8 mouse cellular contexts compared by ENCODE assay signal in genomic region chr2:170287301-170287885, GRCm38 (mm10).
A peak's percentile ranks its signal among the peaks of the same experiment; 100 is the strongest.
DNase-seq lines count a peak whose midpoint lies in the region; ATAC-seq and TF ChIP-seq lines count a peak whose summit lies in the region.

No protein-coding gene starts in this region.

- H3K27me3 ChIP-seq in hindbrain, embryonic 16.5 days (replicated peaks; ENCODE audit: control insufficient read depth, insufficient read depth, low read length): no peaks in the 10 kb centered on the region; the same call in 1 of the 2 replicates

- DNase-seq in Muller cell, postnatal 12 days (ENCODE audit: inconsistent ontology term): peak; percentile 84
- peak; percentile 18 to 19 for DNase-seq in cerebellum, postnatal 25 days
- DNase-seq in gastrocnemius, postnatal 14 days: peak; percentile 61
- DNase-seq in left cerebral cortex, adult 2 months (ENCODE audit: extremely low spot score in 1 of 2, low spot score in 2 of 2): peak; percentile 16 to 47
- DNase-seq in lung, postnatal 36 days: peak; percentile 72
- peak; percentile 24 for DNase-seq in right cerebral cortex, adult 18-20 months
- no peak for DNase-seq in spleen, adult 12 weeks (ENCODE audit: low spot score)

- WGBS in hindbrain, embryonic 16.5 days: under 1% methylated on average over 27 of the region's 27 CpGs

- ATAC-seq in hindbrain, embryonic 16.5 days: peak; percentile 93

- H3K4me2 ChIP-seq in hindbrain, embryonic 16.5 days (ENCODE audit: low read length): peak overlapping the region; percentile 73

- intact Hi-C loops in gastrocnemius, postnatal 14 days (cut with DNase I; ENCODE audit: low total_unique reads): no loop called here
- intact Hi-C loops in left cerebral cortex, adult 2 months (cut with DNase I): loop anchor here (2.0 kb wide), 1 partner anchor 67 kb away; no protein-coding TSS in a partner anchor

- no peaks in the 10 kb centered on the region for H3K36me3 ChIP-seq in hindbrain, embryonic 16.5 days (ENCODE audit: control insufficient read depth, insufficient read depth, low read length)

- peak overlapping the region; percentile 34 for H3K4me3 ChIP-seq in hindbrain, embryonic 16.5 days (ENCODE audit: low read length)
- peak overlapping the region; percentile 37 for H3K4me3 ChIP-seq in left cerebral cortex, adult 2 months

- H3K9ac ChIP-seq in hindbrain, embryonic 16.5 days (ENCODE audit: low read depth, low read length): peak overlapping the region; percentile 35

- TF ChIP-seq CTCF in left cerebral cortex, adult 2 months (IDR thresholded peaks at IDR 0.05): no peak

- H3K4me1 ChIP-seq in hindbrain, embryonic 16.5 days (ENCODE audit: control insufficient read depth, insufficient read depth, low read depth, low read length): peaks cover 11% of the 10 kb centered on the region; the same call in 1 of the 2 replicates

- H3K27ac ChIP-seq in hindbrain, embryonic 16.5 days (ENCODE audit: low read depth, low read length): peak overlapping the region; percentile 77
- H3K27ac ChIP-seq in left cerebral cortex, adult 2 months: peak overlapping the region; percentile 20

- H3K9me3 ChIP-seq in hindbrain, embryonic 16.5 days (ENCODE audit: control insufficient read depth, low read length): no peaks in the 10 kb centered on the region
